Mouse (Mus musculus) ES-E14 (cell line): ENCODE data around the gene Rasa4.

Source experiments
- CHD2 ChIP-seq: IDR thresholded peaks from 2 replicates; pipeline ENCODE4 v1.6.1; 2014; ENCODE audit warnings: mild to moderate bottlenecking, low read depth, low read length, inconsistent platforms
- HCFC1 ChIP-seq: IDR thresholded peaks from 2 replicates; pipeline ENCODE4 v1.6.1; 2012; ENCODE audit warnings: low read length, inconsistent platforms, borderline replicate concordance; ENCODE audit not compliant: insufficient read depth
- MAFK ChIP-seq: IDR thresholded peaks from 2 replicates; pipeline ENCODE4 v1.6.1; 2014; ENCODE audit warnings: mild to moderate bottlenecking, low read depth, low read length, inconsistent platforms; ENCODE audit not compliant: insufficient read depth
- ZNF384 ChIP-seq: IDR thresholded peaks from 2 replicates; pipeline ENCODE4 v1.6.1; 2012; ENCODE audit warnings: low read depth, low read length, inconsistent platforms

DNA sequence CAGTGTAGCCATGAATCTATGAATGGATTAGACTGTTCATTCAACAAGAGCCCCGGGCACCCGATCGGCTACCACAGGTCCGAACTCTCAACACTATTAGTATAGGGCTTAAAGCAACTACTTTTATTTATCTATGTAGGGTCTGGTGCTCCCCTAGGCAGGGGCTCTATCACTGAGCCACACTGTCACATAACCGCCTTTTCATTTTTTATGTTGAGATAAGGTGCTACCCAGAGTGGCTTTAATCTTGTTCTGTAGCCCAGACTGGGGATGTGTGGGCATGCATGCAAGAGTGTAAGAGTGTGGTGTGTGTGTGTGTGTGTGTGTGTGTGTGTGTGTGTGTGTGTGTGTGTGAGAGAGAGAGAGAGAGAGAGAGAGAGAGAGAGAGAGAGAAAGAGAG lies 5.6 kb upstream of the Rasa4 start:
- no peak for TF ChIP-seq CHD2
- TF ChIP-seq ZNF384 = no peak
- TF ChIP-seq HCFC1 = no peak
- no peak for TF ChIP-seq MAFK
